Mouse (Mus musculus): ENCODE data around the gene Dffa.
"Not testable (repeated sequence)": the region's sequence is repeated elsewhere in the genome, so short reads cannot be mapped to it uniquely, and the experiment has no call there.

Dffa gene

DNA sequence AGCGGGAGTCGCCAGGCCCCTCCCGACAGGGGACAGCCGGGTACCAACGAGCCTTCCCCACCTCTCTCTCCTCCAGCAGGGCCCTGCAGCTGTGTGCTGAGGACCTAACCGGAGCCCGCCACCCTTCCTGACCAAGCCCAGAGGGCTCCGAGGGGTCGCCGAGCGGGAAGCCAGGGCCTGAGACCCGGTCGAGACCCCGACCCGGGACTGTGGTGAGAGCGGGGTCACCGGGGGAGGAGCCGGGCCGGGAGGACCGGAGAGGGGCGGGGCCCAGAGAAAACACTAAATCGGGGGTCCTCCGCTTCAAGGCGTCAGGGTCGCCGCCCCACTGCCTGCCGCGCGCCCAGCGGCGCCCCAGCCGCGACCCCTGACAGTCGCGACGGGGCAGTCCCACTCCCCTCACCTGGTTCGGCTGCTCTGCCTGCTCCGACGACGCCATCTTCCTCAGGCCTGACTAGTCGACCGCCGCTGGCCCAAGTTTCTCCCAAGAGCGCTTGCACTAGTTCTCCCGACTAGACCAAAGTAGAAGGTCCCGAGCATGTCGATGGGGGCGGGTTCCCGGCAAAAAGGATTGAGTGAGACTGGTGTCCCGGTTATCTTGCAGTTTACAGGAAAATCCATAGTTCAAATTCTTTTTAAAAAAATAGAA is 4.5 kb upstream of the Dffa start, which contains the start of gene Pex14:
Gene Pex14 (minus strand): TSS at position 508 of the 649 bp plus-strand sequence.
- peak; percentile 85 for DNase-seq

DNA sequence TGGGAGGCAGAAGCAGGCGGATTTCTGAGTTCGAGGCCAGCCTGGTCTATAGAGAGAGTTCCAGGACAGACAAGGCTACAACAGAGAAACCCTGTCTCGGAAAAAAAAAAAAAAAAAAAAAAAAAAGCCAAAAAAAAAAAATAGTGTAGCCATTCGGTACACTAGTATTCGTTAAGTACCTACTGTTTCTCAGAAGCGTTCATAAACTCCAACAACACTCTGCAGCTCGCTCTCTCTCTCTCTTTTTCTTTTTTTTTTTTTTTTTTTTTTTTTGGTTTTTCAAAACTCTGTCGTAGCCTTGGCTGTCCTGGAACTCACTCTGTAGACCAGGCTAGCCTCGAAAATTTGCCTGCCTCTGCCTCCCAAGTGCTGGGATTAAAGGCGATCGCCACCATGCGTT is 3.5 kb upstream of the Dffa start:
- DNase-seq: not testable (repeated sequence)

DNA sequence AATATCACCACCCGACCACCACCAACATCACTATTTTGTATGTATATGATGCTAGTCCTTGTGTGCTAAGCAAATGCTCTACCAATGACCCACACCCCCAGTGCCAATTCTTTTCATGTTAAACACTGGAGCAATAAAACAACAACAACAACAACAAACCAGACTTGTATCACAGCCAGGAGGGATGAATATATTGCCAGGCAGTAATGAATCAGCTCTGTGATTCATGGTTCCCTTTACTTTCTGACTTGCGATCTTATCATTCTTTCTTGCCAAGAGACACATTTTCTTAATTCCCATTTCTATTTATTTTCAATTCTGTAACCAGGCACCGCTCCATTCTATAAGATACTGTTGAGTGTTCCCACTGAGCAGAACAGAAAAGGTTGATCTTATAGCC is 2.5 kb upstream of the Dffa start:
- DNase-seq: no peak

DNA sequence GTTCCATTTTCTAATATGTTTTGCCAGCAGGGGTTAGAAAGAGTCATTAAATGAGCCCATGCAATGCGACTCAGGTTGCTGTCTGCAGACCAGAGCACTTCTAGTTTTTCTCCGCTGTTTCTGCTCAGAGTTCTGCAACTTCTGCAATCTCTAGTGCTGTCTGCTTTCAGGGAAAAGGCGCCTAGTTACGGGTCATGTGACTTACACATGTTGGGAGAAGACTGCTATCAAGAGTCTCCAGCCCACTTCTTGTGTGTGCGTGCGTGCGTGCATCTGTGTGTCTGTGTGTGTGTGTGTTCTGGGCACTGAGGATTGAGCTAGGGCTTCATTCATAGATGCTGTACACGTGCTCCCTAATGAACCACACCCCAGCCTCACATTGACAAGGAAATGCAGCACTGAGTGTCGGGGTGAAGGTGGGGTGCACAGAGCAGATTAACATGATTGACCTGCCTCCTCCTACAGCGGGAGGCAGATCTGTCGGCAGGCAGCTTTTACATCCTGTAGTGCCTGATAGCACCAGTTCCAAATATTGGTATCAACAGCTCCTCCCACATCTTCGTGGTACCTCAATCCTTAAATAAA is 16.1 kb downstream of the Dffa start:
- not testable (repeated sequence) for DNase-seq

DNA sequence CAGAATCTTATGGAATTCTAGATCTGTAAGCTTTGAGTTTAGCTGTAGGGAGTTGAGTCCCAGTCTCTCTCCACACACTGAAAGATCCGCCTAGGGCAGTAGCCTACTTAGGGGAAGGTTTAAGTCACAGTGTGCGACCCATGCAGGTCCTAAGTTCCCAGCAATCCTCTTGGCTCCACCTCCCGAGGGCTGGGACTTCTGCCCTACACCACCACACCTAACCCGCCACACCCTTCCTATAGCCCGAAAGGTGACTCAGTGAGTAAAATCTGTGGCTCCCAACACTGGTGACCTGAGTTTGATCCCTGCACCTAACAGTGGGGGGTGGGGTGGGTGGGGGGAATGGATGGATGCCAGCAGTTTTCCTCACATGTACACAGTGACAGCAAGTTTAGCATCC is 19.5 kb downstream of the Dffa start:
- no peak for DNase-seq

DNA sequence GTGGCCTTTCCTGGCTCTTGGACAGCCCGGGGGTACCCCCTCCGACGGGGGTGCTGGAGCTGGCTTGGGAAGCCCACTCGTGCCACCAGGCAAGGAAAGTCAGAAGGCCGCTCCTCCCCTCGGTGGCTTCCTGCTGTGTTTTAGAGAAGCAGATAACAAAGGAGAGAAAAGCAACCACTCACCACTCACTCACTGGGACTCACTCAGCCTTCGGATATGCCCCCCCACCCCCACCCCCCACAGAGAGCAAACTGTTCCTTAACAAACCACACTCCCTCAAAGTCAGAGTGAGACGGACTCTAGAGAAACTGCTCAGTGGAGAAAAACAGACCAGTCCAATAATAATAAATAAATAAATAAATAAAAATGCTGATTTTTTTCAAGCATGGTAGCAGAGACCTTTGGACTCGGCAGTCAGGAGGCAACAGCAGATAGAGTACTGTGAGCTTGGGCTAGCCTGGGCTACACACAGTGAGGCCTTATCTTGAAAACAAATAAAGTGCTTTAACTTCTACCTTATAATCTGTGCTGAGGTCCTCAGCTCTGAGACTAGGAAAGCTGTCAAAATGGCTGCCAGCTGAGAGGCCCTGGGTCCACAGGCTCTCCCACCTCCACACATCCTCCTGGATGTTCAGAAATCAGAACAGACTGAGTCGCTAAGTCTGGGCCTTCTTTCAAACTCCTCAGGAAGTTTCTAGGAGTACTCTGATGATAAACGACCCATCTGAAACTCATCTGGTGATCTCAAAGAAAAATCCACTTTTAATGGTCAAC is 21.6 kb downstream of the Dffa start:
- no peak for DNase-seq

DNA sequence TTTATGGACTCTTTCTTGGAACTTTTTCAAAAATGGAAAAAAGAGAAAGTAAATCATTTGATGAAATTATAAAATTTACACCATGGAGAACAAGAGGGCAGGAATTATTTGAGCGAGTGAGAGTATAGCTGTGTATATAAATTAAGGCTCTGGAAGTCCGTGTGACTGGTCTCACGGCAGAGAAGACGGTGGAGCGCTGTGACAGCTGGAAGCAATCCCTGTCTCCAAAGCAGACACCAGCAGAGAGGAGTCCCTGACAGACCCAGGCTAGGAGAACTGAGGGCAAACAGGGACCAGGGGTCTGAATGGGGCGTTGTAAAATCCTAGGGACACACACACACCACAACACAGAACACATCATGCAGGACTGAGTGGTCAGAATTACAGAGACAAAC is 22.2 kb downstream of the Dffa start:
- no peak for DNase-seq

DNA sequence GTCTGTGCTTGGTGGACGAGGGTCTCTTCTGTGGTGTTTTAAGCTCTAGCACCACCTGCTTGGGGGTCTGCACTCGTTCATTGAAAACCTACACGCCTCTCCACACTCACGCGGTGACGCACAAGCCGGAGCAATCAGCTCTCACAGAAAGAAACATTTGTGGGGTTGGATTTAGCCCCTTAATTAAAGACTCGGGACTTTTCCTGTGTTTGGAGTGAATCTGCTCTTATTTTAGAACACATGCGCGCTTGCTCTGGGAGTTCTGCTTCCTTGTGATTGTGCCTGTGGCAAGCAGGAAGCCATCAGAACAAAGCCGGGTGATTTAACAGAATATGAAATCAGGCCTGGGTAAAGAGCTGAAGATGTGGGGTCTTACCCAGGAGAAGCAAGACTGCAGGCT is 22.7 kb downstream of the Dffa start, which contains the start of gene Cort:
Gene Cort (minus strand): TSS at position 101 of the 400 bp plus-strand sequence.
- no peak for DNase-seq

DNA sequence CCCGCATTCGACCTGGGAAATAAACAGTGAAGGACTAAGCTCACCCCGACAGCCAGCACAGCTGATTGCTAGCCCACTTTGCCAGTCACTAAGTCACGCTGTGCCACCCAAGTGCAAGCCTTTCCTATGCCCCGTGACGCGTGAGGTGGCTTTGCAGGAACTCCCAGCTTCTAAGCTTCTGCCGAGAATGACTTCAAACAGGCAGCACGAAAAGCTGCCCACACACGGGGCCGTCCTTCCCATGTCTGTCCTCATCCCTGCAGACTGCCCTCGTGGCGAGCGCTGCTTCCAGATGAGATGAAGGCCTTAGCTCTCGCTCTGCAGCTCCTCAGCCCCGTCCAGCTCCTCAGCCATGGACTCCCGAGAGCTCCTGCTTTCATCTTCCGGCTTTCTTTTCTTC is 24.5 kb downstream of the Dffa start:
- DNase-seq: no peak

DNA sequence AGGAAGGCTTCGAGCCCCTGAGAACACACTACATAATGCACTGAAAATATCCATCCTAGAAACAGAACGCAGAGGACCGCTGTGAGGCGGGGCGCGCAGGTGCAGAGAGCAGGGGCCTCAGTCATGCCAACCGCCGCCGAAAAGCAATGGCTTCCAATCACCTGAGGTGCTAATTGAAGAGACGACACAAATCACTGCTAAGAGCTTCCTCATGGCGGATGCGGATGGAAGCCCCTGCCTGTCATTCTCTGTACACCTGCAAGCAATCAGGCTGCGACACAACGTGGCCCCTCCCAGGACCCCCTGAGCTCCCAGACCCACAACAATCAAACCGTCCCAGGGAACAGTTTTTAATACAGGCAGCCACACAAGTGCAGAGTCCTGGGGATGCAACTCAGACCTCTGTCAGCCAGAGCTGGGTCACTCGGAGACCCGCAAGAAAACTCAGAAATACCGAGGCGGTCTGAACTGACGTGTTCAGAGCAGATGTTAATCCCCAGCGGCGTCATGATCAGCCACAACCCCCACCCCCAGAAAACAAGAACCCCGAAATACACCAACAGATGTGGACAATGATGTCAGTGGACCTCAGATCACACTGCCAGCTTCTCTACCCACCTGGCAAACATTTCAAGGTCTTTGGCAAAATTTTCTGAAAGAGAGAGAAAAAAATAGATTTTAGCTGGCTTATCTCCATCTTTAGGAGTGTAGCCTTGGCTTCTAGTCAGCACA is 27.2 kb downstream of the Dffa start:
- DNase-seq: no peak

DNA sequence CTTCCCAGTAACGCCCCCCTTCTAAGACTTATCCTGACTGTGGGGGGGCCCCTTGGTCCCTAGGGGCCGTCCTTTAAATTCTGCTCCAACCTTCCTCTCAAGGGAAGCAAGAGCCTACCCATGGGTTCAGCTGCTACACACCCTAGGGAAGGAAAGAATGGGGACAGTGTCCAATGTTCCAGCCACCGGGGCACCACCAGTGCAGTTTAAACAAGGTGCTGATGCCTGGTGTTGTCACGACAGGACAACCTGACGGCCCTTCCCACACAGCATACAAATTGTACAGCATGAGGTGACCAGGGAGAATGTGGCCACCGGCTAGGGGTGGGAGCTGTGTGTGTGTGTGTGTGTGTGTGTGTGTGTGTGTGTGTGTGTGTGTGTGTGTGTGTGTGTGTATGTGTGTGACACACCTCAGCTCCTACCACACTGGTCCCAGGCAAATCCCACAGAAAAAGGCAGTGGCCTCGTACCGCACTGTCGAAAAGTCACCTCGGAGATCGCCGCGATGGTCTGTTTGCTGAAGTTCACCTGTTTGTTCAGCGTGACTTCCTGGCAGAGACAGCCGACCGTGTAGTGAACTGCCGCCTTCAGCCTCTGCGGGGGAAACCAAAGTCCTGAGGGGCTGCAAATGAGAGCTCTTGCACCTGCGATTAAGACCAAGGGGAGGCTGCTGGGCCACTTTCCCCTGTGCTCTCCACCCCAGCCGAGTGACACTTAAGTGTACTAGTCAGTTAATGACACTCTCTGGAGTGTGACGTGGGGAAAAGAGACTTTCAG is 28.0 kb downstream of the Dffa start:
- no peak for DNase-seq

DNA sequence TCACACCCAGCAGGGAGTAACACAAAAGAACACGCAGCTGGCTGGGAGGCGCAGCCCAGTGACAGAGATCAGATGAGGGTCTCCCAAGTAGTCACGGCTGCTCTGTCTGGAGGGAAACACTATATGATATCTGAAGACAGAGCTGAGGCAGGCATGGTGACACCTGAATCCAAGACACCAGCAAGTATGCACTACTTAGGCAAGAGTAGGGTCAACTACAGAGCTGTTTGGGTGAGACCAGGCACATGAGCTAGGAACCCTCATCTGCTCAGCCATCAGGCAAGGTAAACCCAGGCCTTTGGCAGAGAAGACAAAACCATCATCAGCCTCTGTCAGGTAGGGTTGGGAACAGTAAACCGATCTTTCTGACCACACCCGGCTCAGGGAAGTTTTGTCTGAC is 29.4 kb downstream of the Dffa start:
- DNase-seq: no peak

DNA sequence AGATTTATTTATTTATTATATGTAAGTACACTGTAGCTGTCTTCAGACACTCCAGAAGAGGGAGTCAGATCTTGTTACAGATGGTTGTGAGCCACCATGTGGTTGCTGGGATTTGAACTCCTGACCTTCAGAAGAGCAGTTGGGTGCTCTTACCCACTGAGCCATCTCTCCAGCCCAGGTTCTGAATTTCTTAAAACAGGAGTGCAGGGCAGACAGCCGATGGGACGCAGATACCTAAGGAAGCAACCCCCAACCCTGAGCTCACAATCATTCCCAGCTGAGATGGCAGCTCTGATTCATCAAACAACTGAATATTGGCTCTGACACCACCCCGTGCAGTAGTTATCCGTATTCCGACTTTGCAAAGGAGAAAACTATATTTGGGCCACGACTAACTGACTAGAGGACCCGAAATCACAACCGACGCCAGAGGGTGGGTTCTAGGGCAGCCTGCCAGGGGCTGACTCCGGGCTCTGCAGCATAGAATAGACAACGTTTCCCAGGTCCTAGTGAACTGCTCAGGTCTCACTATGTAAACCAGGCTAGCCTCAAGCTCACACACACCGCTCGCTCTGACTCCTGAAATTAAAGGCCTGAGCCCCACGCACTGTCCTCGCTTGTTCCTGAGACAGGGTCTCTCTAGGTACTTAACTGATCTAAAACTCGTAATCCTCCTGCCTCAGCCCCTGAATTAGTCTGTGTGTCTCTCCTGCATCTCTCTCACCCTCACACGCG is 32.3 kb downstream of the Dffa start:
- peak; percentile 40 for DNase-seq

DNA sequence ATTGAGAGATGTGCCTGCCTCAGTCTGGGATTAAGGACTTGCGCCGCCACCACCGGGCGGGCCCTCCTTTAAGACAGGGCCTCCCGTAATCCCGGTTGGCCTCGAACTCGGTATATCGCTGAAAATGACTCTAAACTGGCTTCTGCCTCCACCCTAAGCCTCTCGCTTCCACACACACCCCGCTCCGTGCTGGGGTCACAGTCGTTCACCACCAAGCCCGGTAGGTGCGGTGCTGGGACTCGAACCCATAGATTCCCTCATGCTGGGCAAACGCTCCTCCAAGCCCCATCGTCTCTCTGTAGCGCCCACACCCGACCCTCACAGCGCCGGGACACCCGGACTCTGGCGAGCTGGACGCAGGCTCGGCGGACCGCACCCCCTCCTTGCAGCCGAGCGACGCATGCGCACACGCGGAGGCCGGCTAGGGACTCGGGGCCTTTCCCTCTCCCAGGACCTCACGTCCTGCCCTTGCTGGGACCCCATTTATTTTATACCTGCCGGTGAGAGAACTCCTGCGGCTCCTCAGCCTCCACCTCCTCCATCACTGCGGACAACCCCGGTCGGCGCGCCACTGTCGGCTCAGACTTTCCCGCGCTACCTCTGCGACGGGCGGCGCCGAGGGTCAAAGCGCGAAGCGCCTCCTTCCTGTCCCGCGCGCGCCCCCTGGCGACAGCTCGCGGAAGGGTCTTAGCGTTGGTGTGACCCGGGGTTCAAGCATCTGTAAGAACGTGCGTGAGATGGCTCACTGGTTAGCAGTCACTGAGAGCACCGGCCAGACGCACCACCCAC is 33.2 kb downstream of the Dffa start, which contains the start of gene Cenps:
Gene Cenps (minus strand): TSS at position 648 of the 789 bp plus-strand sequence.
- DNase-seq: peak; percentile 96

DNA sequence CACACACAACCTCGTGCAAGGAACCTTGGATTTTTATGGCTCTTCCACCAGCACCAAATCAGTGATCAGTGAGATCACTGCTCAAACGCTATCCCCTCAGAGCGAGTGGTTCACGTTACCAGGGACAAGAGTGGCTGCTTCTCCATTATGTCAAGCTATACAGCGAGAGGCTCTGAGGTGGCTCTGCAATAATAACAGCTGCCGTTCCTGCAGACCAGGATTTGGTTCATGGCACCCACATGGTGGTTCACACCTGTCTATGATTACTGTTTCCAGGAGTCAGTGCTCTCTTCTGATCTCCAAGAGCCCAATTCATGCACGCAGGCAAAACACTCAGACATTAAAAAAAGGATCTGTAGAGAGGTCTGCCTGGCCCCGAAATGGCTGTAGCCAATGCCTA is 34.6 kb downstream of the Dffa start:
- DNase-seq: no peak

DNA sequence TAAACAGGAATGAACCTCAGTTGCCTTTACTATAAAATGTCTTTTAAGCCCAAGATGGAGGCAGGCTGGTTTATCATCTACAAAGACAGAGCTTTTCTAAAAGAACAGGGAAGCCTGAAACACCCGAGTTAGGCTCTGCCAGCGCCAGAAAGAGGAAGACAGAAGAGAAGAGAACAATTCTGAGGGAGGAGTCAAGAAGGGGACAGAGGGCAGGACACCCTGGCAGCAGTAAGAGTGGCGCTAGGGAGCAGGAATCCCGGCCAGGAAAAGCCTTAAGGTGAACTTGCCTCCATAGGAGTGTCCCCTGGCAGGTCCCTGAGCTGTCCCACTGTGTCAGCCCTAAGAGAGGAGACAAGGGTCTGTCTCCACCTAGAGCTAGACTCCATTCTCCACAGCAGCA is 39.6 kb downstream of the Dffa start:
- no peak for DNase-seq

DNA sequence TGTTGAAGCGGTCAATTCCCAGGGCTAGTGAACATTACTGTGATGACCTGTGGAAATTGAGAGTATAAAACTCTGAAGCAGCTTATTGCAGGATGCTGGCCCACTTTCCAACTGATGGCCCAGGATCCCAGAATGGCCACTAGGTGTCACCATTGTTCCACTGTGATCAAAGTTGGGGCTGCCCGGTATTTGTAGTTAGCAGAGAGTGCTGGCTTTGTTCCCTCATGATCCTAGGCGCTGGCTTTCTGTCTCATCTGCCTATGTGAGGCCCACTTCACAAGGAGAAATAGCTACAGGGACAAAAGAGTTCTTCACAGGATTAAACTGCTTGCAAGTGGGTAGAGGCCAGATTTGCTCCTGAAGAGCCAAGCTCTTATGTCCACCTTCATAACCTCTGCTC is 40.5 kb downstream of the Dffa start:
- peak; percentile 73 for DNase-seq

DNA sequence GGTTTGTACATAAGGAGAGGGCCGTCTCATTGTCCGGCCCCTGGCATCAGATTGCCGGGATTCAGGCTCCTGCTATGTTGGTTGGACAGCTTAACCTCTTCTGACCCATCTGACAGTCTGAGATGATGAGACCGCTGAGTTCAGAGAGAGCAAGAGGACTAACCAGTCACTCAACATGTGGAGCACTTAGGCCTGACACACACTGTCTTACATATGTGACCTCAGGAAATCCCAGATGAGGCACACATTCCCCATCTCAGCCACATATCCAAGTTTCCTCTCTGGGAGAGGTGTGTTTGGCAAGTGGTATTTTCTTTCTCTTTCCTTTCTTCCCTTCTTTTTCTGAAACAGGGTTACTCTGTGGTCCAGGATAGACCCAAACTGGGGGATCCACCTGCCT is 41.2 kb downstream of the Dffa start:
- no peak for DNase-seq

DNA sequence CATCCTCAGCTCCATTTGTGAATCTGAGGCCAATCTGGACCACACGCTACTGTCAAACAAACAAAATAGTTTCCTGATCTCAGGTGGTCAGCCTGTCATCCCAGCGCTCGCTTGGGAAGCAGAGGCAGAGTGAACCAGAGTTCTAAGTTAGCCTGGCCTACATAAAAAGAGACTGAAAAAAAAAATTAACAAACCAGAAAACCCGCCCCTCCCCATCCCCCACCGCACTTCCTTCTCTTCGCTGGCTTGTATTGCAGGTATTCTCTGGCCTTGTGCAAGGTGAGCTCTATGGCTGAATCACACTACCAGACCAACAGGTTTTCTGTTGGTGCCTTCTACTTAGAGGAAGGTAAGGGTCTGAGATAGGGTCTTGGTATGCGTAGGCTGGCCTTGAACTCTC is 43.6 kb downstream of the Dffa start:
- DNase-seq: no peak

DNA sequence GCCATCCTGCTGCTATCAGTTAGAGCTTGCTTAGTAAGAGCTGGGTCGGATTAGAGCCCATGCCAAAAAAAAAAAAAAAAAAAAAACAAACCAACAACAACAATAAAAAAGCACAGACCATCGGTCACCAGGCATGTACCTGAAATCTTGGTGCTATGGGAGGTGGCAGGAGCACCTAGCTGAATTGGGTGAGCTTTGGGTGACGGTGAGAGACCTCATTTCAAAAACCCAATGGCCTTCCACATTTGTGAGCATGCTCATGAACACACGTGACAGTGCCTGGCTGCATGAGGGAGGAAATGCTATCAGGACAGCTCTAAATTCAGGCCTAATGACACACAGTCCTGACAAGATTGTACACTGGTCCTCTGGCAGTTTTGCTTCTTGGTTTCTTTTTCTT is 44.1 kb downstream of the Dffa start:
- no peak for DNase-seq

DNA sequence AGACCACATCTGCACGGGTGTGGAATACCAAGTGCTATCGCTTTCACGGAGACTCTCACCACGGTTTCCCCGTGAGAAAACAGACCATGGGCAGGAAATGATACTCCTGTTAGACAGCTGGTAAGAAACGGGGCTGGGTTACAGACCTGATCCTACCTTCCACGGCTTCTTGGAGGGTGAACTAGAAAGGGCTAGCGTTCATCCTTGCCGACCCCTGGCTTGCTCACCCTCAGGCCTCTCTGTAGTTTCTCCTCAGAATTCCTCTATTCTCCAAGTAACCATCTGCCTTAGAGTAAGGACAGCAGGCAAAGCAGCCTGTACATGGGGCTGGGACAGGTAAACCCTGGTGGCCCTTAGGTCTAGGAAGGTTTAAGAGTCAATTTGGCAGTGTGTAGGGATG is 45.2 kb downstream of the Dffa start:
- no peak for DNase-seq

Measured in right cerebral cortex, postnatal 4 days (tissue).